Mouse (Mus musculus) R1 (cell line): ENCODE measurements at regions not wholly inside any gene's neighbourhood (a gene's known extent, or its start where the extent isn't known, plus 50 kb on each side); places are given as distances from the start of the nearest gene placed in this dataset.

Experiments
- DNase-seq: peaks from one replicate; pipeline ENCODE4 v3.0.0-alpha.2; 2018; ENCODE audit warnings: low read depth, low spot score

GRCm38 (mm10) chr1:52305679-52306632, 72.9 kb upstream of the Gls start:
- DNase-seq, result no peak

GRCm38 (mm10) chr1:52302557-52302956, 69.5 kb upstream of the Gls start:
- DNase-seq, result peak; percentile 75

GRCm38 (mm10) chr1:52301266-52301665, 68.2 kb upstream of the Gls start:
- DNase-seq, result peak; percentile 37

DNA sequence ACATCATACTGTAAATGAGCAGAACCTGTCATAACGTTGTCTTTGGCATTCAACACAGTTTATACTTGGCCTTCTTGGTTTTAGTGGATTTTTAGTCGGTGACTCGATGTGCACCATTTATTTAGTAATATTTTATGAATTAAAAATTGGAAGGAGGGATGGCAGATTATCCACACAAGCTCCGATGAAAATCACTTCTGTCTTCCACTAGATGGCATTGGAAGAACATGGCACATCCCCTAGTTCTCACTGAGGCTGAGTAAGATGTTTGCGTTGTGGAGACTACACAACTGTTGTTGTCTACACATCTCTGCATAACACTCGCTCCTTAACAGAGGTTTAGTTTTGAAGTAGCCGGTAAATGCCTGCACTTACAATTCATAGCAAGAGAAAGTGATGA, 66.5 kb upstream of the Gls start:
- no peak for DNase-seq

DNA sequence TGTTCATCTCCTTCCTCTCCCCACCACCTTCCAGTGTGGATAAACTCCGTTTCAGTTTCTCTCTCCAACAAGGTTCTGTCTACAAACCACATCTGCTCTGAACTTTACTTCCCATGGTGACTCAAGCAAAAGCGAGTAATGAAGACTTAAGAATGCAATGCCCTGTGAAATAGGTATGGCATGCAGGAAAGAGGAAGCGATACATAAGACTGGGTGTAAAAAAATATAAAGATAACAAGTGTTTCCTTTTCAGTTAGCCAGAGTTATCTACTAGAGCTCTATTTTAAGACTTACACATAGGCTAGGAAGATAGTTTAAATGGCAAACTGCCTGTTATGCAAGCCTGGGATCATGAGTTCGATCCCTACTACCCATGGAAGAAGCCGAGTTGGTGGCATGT, 65.3 kb upstream of the Gls start:
- DNase-seq, result no peak

- DNase-seq, result no peak
Observed at GRCm38 (mm10) chr1:52296178-52296577, 63.1 kb upstream of the Gls start.

- no peak for DNase-seq
Observed at GRCm38 (mm10) chr1:52294521-52294920, 61.5 kb upstream of the Gls start.

DNA sequence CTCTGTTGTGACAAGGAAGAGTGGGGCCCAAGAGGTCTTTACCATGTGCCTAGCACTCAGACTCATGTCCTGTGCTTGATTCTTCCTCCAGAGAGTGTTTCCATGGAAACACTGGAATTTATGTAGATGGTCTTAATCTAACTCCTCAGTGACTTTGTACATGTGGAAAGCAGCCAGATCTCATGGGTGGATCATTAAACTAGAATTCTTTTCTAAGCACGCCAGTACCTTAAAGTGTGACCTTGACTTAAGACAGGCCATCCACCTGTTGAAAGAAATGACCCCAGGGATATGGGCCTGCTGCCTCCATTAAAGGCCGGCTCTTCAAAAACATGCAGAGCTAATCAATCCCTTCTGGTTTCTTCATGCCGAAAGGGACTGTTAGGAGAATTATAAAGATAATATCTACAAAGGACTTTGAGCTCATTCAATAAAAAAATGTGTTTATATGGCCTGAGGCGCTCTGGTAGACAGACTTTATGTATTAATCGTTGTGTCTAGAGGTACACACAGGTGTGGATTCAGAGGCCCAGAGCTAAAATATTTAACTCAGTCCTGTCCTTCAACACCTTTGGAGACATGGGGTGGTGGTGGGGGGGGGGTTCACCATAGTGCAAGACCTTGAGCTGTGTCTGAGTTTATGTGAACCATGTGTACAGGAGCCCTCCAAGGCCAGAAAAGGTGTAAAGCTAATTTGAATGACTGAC, 60.5 kb upstream of the Gls start:
- peak; percentile 79 for DNase-seq
